Comparison of ENCODE assay signal across 25 mouse cellular contexts in the genomic region with DNA sequence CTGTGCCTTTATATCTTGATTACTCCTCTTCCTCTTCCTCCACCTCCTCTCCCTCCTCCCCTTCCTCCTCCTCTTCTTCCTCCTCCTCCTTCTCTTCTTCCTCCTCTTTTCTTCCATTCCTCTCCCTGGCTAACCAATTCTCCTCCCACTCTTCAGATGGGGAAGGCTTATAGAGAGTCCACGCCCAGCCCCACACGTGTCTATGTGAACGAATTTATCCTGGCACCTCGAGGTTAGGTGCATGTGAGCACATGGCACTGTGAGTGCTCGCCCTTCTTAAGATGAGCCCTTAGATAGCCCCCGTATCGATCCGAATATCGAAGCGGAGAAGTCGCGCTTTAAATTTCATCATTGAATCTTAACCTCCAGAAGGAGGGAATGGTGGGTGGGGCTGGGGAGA.
DNase-seq lines count a peak whose midpoint lies in the region; ATAC-seq and TF ChIP-seq lines count a peak whose summit lies in the region.
"Had no signal": no experiment of that assay in that cellular context is flagged by ENCODE, and none has a peak within 500 bp of the region (broad histone marks: within the 10 kb centered on the region; RNA-seq: fewer than 3 reads in every experiment).

No protein-coding gene starts in this region.

- H3K27me3 ChIP-seq in forebrain, embryonic 11.5 days (ENCODE audit: control insufficient read depth, insufficient read depth, low read length) = no peaks in the 10 kb centered on the region; the same call in 1 of the 2 replicates
- H3K27me3 ChIP-seq in forebrain, postnatal 0 days (ENCODE audit: insufficient read depth, low read length) = peaks cover 3% of the 10 kb centered on the region
- no peaks in the 10 kb centered on the region for H3K27me3 ChIP-seq in intestine, embryonic 14.5 days (replicated peaks; ENCODE audit: control insufficient read depth, insufficient read depth, low read length)
- H3K27me3 ChIP-seq in intestine, embryonic 15.5 days (replicated peaks) = no peaks in the 10 kb centered on the region
- H3K27me3 ChIP-seq in hindbrain, embryonic 13.5 days = peaks cover 57% of the 10 kb centered on the region
- no peaks in the 10 kb centered on the region for H3K27me3 ChIP-seq in stomach, postnatal 0 days (ENCODE audit: control insufficient read depth, insufficient read depth, low read length)
- H3K27me3 ChIP-seq: embryonic facial prominence, embryonic 12.5 days; limb, embryonic 15.5 days; stomach, embryonic 15.5 days had no signal

- no peak for DNase-seq in forebrain, embryonic 11.5 days (ENCODE audit: low spot score)
- DNase-seq in forebrain, postnatal 0 days = no peak
- peak; percentile 37 for DNase-seq in intestine, embryonic 14.5 days (ENCODE audit: low spot score)
- DNase-seq in brain, embryonic 14.5 days (ENCODE audit: low read depth) = peak; percentile 37
- no peak for DNase-seq in right cerebral cortex, adult 2 months (ENCODE audit: low spot score in 2 of 2)
- no peak for DNase-seq in stomach, postnatal 0 days (ENCODE audit: low spot score)
- DNase-seq: adrenal gland, adult 8-10 months; cerebellum, adult 2 months; cerebellum, postnatal 25 days; gastrocnemius, adult 2 months; kidney, adult 2 months; left cerebral cortex, postnatal 4 days; lung, embryonic 14.5 days; right cerebral cortex, adult 18-20 months; thymus, adult 2 months had no signal

- H3K9me3 ChIP-seq in forebrain, embryonic 11.5 days (ENCODE audit: control insufficient read depth, low read length) = no peaks in the 10 kb centered on the region
- no peaks in the 10 kb centered on the region for H3K9me3 ChIP-seq in forebrain, postnatal 0 days (ENCODE audit: low read length)
- H3K9me3 ChIP-seq in intestine, embryonic 14.5 days (ENCODE audit: control insufficient read depth, low read length) = no peaks in the 10 kb centered on the region
- H3K9me3 ChIP-seq in intestine, embryonic 15.5 days = no peaks in the 10 kb centered on the region
- H3K9me3 ChIP-seq in hindbrain, embryonic 13.5 days = no peaks in the 10 kb centered on the region
- no peaks in the 10 kb centered on the region for H3K9me3 ChIP-seq in stomach, postnatal 0 days (ENCODE audit: control insufficient read depth, low read length)
- H3K9me3 ChIP-seq: embryonic facial prominence, embryonic 12.5 days; limb, embryonic 15.5 days; stomach, embryonic 15.5 days had no signal

- TF ChIP-seq EP300 in stomach, postnatal 0 days (optimal IDR thresholded peaks at IDR 0.05) = no peak

- H3K9ac ChIP-seq in forebrain, embryonic 11.5 days (ENCODE audit: low read length) = no peak overlapping the region
- no peak overlapping the region for H3K9ac ChIP-seq in forebrain, postnatal 0 days
- no peak overlapping the region for H3K9ac ChIP-seq in intestine, embryonic 14.5 days (ENCODE audit: low read length)
- no peak overlapping the region for H3K9ac ChIP-seq in intestine, embryonic 15.5 days
- no peak overlapping the region for H3K9ac ChIP-seq in hindbrain, embryonic 13.5 days
- H3K9ac ChIP-seq in stomach, postnatal 0 days (ENCODE audit: low read length) = no peak overlapping the region
- H3K9ac ChIP-seq: embryonic facial prominence, embryonic 12.5 days; limb, embryonic 15.5 days; liver, embryonic 14.5 days; lung, embryonic 14.5 days; stomach, embryonic 15.5 days had no signal

- H3K27ac ChIP-seq in forebrain, embryonic 11.5 days (ENCODE audit: low read depth, low read length) = peak overlapping the region; percentile 2
- H3K27ac ChIP-seq in forebrain, postnatal 0 days (ENCODE audit: low read depth, low read length) = no peak overlapping the region
- H3K27ac ChIP-seq in intestine, embryonic 14.5 days (ENCODE audit: low read depth) = no peak overlapping the region
- no peak overlapping the region for H3K27ac ChIP-seq in intestine, embryonic 15.5 days
- peak overlapping the region; percentile 58 for H3K27ac ChIP-seq in hindbrain, embryonic 13.5 days
- no peak overlapping the region for H3K27ac ChIP-seq in stomach, postnatal 0 days (replicated peaks)
- H3K27ac ChIP-seq: embryonic facial prominence, embryonic 12.5 days; gastrocnemius, adult 2 months; kidney, postnatal 0 days; left cerebral cortex, adult 2 months; limb, embryonic 15.5 days; liver, embryonic 14.5 days; stomach, embryonic 15.5 days had no signal

- TF ChIP-seq CTCF in forebrain, postnatal 0 days (IDR thresholded peaks at IDR 0.05; ENCODE audit: low read depth) = no peak
- no peak for TF ChIP-seq CTCF in brain, embryonic 14.5 days (IDR thresholded peaks at IDR 0.05; ENCODE audit: borderline replicate concordance, extremely low read depth, insufficient read depth, insufficient read length)
- no peak for TF ChIP-seq CTCF in stomach, postnatal 0 days (IDR thresholded peaks at IDR 0.05; ENCODE audit: low read depth)

- no peak for ATAC-seq in forebrain, embryonic 11.5 days (replicated peaks; ENCODE audit: low FRiP score)
- ATAC-seq in forebrain, postnatal 0 days = no peak
- no peak for ATAC-seq in intestine, embryonic 14.5 days (replicated peaks; ENCODE audit: low FRiP score, low TSS enrichment, low read depth)
- ATAC-seq in intestine, embryonic 15.5 days = no peak
- ATAC-seq in hindbrain, embryonic 13.5 days (ENCODE audit: low FRiP score) = no peak
- no peak for ATAC-seq in stomach, postnatal 0 days (ENCODE audit: low FRiP score, low TSS enrichment)
- ATAC-seq: activated CD4-positive, CD25-positive, alpha-beta regulatory T cell, adult 4 months had no signal

- 86% methylated on average over 12 of the region's 12 CpGs for WGBS in forebrain, embryonic 11.5 days
- WGBS in forebrain, postnatal 0 days = 66% methylated on average over 12 of the region's 12 CpGs
- WGBS in intestine, embryonic 14.5 days = 91% methylated on average over 12 of the region's 12 CpGs
- WGBS in intestine, embryonic 15.5 days = 86% methylated on average over 12 of the region's 12 CpGs
- 68% methylated on average over 12 of the region's 12 CpGs for WGBS in hindbrain, embryonic 13.5 days
- 83% methylated on average over 12 of the region's 12 CpGs for WGBS in stomach, postnatal 0 days

- no peak overlapping the region for H3K4me2 ChIP-seq in forebrain, embryonic 11.5 days (ENCODE audit: low read depth, low read length, severe bottlenecking)
- no peak overlapping the region for H3K4me2 ChIP-seq in forebrain, postnatal 0 days (ENCODE audit: low read depth)
- H3K4me2 ChIP-seq in intestine, embryonic 14.5 days (ENCODE audit: low read length) = no peak overlapping the region
- H3K4me2 ChIP-seq in intestine, embryonic 15.5 days (replicated peaks) = no peak overlapping the region
- H3K4me2 ChIP-seq in hindbrain, embryonic 13.5 days = no peak overlapping the region
- no peak overlapping the region for H3K4me2 ChIP-seq in stomach, postnatal 0 days (replicated peaks; ENCODE audit: low read depth)
- H3K4me2 ChIP-seq: embryonic facial prominence, embryonic 12.5 days; heart, embryonic 11.5 days; limb, embryonic 15.5 days; lung, embryonic 14.5 days; stomach, embryonic 15.5 days had no signal

- no peaks in the 10 kb centered on the region for H3K36me3 ChIP-seq in forebrain, embryonic 11.5 days (ENCODE audit: control insufficient read depth, insufficient read depth, low read length)
- H3K36me3 ChIP-seq in forebrain, postnatal 0 days (ENCODE audit: insufficient read depth) = no peaks in the 10 kb centered on the region
- no peaks in the 10 kb centered on the region for H3K36me3 ChIP-seq in intestine, embryonic 14.5 days (ENCODE audit: control insufficient read depth, insufficient read depth, low read length)
- H3K36me3 ChIP-seq in intestine, embryonic 15.5 days = no peaks in the 10 kb centered on the region
- H3K36me3 ChIP-seq in hindbrain, embryonic 13.5 days = no peaks in the 10 kb centered on the region
- no peaks in the 10 kb centered on the region for H3K36me3 ChIP-seq in stomach, postnatal 0 days (ENCODE audit: control insufficient read depth, insufficient read depth, low read length)
- H3K36me3 ChIP-seq: embryonic facial prominence, embryonic 12.5 days; limb, embryonic 15.5 days; stomach, embryonic 15.5 days had no signal

- peaks cover 9% of the 10 kb centered on the region; the same call in 1 of the 2 replicates for H3K4me1 ChIP-seq in forebrain, embryonic 11.5 days (replicated peaks; ENCODE audit: control insufficient read depth, insufficient read depth, low read length)
- H3K4me1 ChIP-seq in forebrain, postnatal 0 days (ENCODE audit: insufficient read depth) = no peaks in the 10 kb centered on the region
- no peaks in the 10 kb centered on the region for H3K4me1 ChIP-seq in intestine, embryonic 14.5 days (replicated peaks; ENCODE audit: control insufficient read depth, insufficient read depth, low read length)
- H3K4me1 ChIP-seq in intestine, embryonic 15.5 days (replicated peaks) = no peaks in the 10 kb centered on the region
- H3K4me1 ChIP-seq in hindbrain, embryonic 13.5 days (replicated peaks) = peaks cover 24% of the 10 kb centered on the region
- no peaks in the 10 kb centered on the region for H3K4me1 ChIP-seq in stomach, postnatal 0 days (replicated peaks; ENCODE audit: control insufficient read depth, insufficient read depth)
- H3K4me1 ChIP-seq: limb, embryonic 15.5 days; stomach, embryonic 15.5 days had no signal

- no peak overlapping the region for H3K4me3 ChIP-seq in forebrain, embryonic 11.5 days (ENCODE audit: low read depth, low read length)
- H3K4me3 ChIP-seq in forebrain, postnatal 0 days (ENCODE audit: low read depth, low read length) = no peak overlapping the region
- H3K4me3 ChIP-seq in intestine, embryonic 14.5 days (ENCODE audit: low read depth, low read length) = no peak overlapping the region
- H3K4me3 ChIP-seq in intestine, embryonic 15.5 days (replicated peaks) = no peak overlapping the region
- H3K4me3 ChIP-seq in hindbrain, embryonic 13.5 days = no peak overlapping the region
- no peak overlapping the region for H3K4me3 ChIP-seq in stomach, postnatal 0 days (ENCODE audit: low read depth, low read length)
- H3K4me3 ChIP-seq: embryonic facial prominence, embryonic 12.5 days; gastrocnemius, adult 2 months; left cerebral cortex, adult 2 months; limb, embryonic 15.5 days; stomach, embryonic 15.5 days had no signal

- no peak for TF ChIP-seq POLR2A in brain, embryonic 14.5 days (IDR thresholded peaks at IDR 0.05; ENCODE audit: borderline replicate concordance, extremely low read depth, insufficient read depth, insufficient read length, poor library complexity, severe bottlenecking)

Comparison
In these comparisons a context has a peak if more than half of its experiments do, and no peak if none do; other contexts are left out.
1. H3K27ac ChIP-seq: peak in forebrain, embryonic 11.5 days (single experiment) and hindbrain, embryonic 13.5 days (single experiment); none in forebrain, postnatal 0 days (single experiment), intestine, embryonic 14.5 days (single experiment), intestine, embryonic 15.5 days (single experiment) and stomach, postnatal 0 days (single experiment).
2. DNase-seq: peak in intestine, embryonic 14.5 days (single experiment) and brain, embryonic 14.5 days (single experiment); none in forebrain, embryonic 11.5 days (single experiment), forebrain, postnatal 0 days (single experiment), right cerebral cortex, adult 2 months (0 of 2) and stomach, postnatal 0 days (single experiment).